Mouse (Mus musculus) midbrain, embryonic 10.5 days (tissue): ENCODE data around the gene Lcn11. TPM values are rescaled to one million over a fixed set of nuclear protein-coding genes. Genes with fewer than 3 reads are reported as not detected.

ENCODE experiments used
- polyA plus RNA-seq: library from polyadenylated mRNA; unstranded; fragments of >200 nt; fragmentation: Nextera tagmentation; extraction: Ambion mirVana; gene quantifications from 2 replicates; pipeline ENCODE4 v1.2.1, GENCODE M21; 2016

Gene Lcn11
- polyA plus RNA-seq, 1 experiment from 2014 or later: not detected

Other genes with a start within 250 kb of the Lcn11 start
- 38.9 and 41.4 TPM in 2 replicates for gene Traf2, start 230.1 kb upstream of the Lcn11 start, polyA plus RNA-seq
- 344 and 364 TPM in 2 replicates for gene Edf1, start 219.2 kb upstream of the Lcn11 start, polyA plus RNA-seq
- gene Mamdc4, start 202.2 kb upstream of the Lcn11 start, polyA plus RNA-seq: 6.7 and 7.8 TPM in 2 replicates
- gene Phpt1, start 201.8 kb upstream of the Lcn11 start, polyA plus RNA-seq: 159 and 187 TPM in 2 replicates
- gene Ajm1, start 195.3 kb upstream of the Lcn11 start, polyA plus RNA-seq: 0.05 and 0.27 TPM in 2 replicates
- 71.2 and 75.1 TPM in 2 replicates for gene Rabl6, start 168.5 kb upstream of the Lcn11 start, polyA plus RNA-seq
- gene Ccdc183, start 159.3 kb upstream of the Lcn11 start, polyA plus RNA-seq: 0.04 and 0.12 TPM in 2 replicates
- gene Tmem141, start 155.0 kb upstream of the Lcn11 start, polyA plus RNA-seq: 12.8 and 14.7 TPM in 2 replicates
- 0.36 and 1.4 TPM in 2 replicates for gene Fcna, start 149.0 kb upstream of the Lcn11 start, polyA plus RNA-seq
- gene Lcn8, start 123.9 kb upstream of the Lcn11 start, polyA plus RNA-seq: not detected in 2 replicates
- not detected in 2 replicates for gene Lcn5, start 119.1 kb upstream of the Lcn11 start, polyA plus RNA-seq
- gene Lcn6, start 100.2 kb upstream of the Lcn11 start, polyA plus RNA-seq: not detected in 2 replicates
- gene Lcn10, start 94.3 kb upstream of the Lcn11 start, polyA plus RNA-seq: not detected in 2 replicates
- gene Obp2a, start 77.0 kb upstream of the Lcn11 start, polyA plus RNA-seq: not detected in 2 replicates
- gene Bmyc, start 70.3 kb upstream of the Lcn11 start, polyA plus RNA-seq: 70.8 and 77.6 TPM in 2 replicates
- gene Obp2b, start 40.0 kb upstream of the Lcn11 start, polyA plus RNA-seq: not detected in 2 replicates
- gene Lcn3, start 11.4 kb upstream of the Lcn11 start, polyA plus RNA-seq: not detected in 2 replicates
- not detected in 2 replicates for gene Gm13539, start 5.2 kb downstream of the Lcn11 start, polyA plus RNA-seq
- not detected in 2 replicates for gene Glt6d1, start 38.8 kb downstream of the Lcn11 start, polyA plus RNA-seq
- gene Lcn9, start 46.1 kb downstream of the Lcn11 start, polyA plus RNA-seq: not detected in 2 replicates
- gene Sohlh1, start 70.2 kb downstream of the Lcn11 start, polyA plus RNA-seq: not detected in 2 replicates
- 0.41 and 0.49 TPM in 2 replicates for gene Kcnt1, start 86.7 kb downstream of the Lcn11 start, polyA plus RNA-seq
- 20.6 and 38.1 TPM in 2 replicates for gene Camsap1, start 206.3 kb downstream of the Lcn11 start, polyA plus RNA-seq
- gene Ubac1, start 244.7 kb downstream of the Lcn11 start, polyA plus RNA-seq: 87.4 and 89.5 TPM in 2 replicates